Mouse (Mus musculus) G1E (cell line): Measurements from ENCODE around the gene Csnk2b.

Source experiments
- CTCF ChIP-seq: IDR thresholded peaks from 2 replicates; pipeline ENCODE4 v1.5.1; 2012; ENCODE audit warnings: low read depth, low read length, inconsistent platforms, mixed read lengths
- GATA1 ChIP-seq: IDR thresholded peaks from 2 replicates; pipeline ENCODE4 v1.6.1; 2012; ENCODE audit warnings: borderline replicate concordance, low read length, inconsistent platforms, mixed read lengths
- POLR2AphosphoS5 ChIP-seq: IDR thresholded peaks from 2 replicates; pipeline ENCODE4 v1.6.1; 2012; ENCODE audit warnings: low read depth, low read length, inconsistent platforms; ENCODE audit not compliant: insufficient replicate concordance
- TAL1 ChIP-seq: conservative IDR thresholded peaks from 2 replicates; pipeline ENCODE4 v1.6.1; 2012; ENCODE audit warnings: low read depth, low read length, inconsistent platforms, mixed read lengths

- TF ChIP-seq CTCF: peak; percentile 36; the same call in 1 of the 2 replicates
- TF ChIP-seq TAL1: no peak
- no peak for TF ChIP-seq POLR2AphosphoS5
- TF ChIP-seq GATA1: no peak
Measured at GRCm38 (mm10) chr17:35166352-35167035, 44.6 kb upstream of the Csnk2b start.
